Mouse (Mus musculus): ENCODE data around the gene Rab5a. TPM values are rescaled to one million over a fixed set of nuclear protein-coding genes. Genes with fewer than 3 reads are reported as not detected.

Gene Rab5a
- polyA plus RNA-seq, 1 experiment from 2014 or later: 101 TPM

Other genes starting within 250 kb of the Rab5a start
- gene Efhb, start 15.9 kb upstream of the Rab5a start, polyA plus RNA-seq (2015; fragmentation: Nextera tagmentation; extraction: Ambion mirVana): 1.1 and 1.5 TPM in 2 replicates
- gene Pp2d1, start 60.2 kb downstream of the Rab5a start, polyA plus RNA-seq (2015; fragmentation: Nextera tagmentation; extraction: Ambion mirVana): 0.46 and 0.50 TPM in 2 replicates
- gene Kat2b, start 87.6 kb downstream of the Rab5a start, polyA plus RNA-seq (2015; fragmentation: Nextera tagmentation; extraction: Ambion mirVana): 7.2 and 8.7 TPM in 2 replicates
- gene Sgo1, start 210.1 kb downstream of the Rab5a start, polyA plus RNA-seq (2015; fragmentation: Nextera tagmentation; extraction: Ambion mirVana): 2.5 and 4.3 TPM in 2 replicates